Mouse (Mus musculus): ENCODE data around the gene Agtpbp1. TPM values are rescaled to one million over a fixed set of nuclear protein-coding genes. Genes with fewer than 3 reads are reported as not detected.
"Not testable (repeated sequence)": the region's sequence is repeated elsewhere in the genome, so short reads cannot be mapped to it uniquely, and the experiment has no call there.

The Agtpbp1 gene
- polyA plus RNA-seq, 1 experiment from 2014 or later, result 9.4 TPM

- Histone ChIP-seq H3K4me2 (no peak overlapping the region), H3K27me3 (replicated peaks) (no peaks in the 10 kb centered on the region), H3K36me3 (peaks cover 30% of the 10 kb centered on the region), H3K4me3 (no peak overlapping the region), H3K9me3 (no peaks in the 10 kb centered on the region), H3K4me1 (no peaks in the 10 kb centered on the region), H3K9ac (no peak overlapping the region), H3K27ac (replicated peaks) (no peak overlapping the region)
- no peak for ATAC-seq (ENCODE audit: extremely low read depth, insufficient number of reproducible peaks, low FRiP score, low TSS enrichment)
- 87% methylated on average over 13 of the region's 13 CpGs for WGBS
Observed at GRCm38 (mm10) chr13:59480599-59481483, 104.2 kb downstream of the Agtpbp1 start.

GRCm38 (mm10) chr13:59477928-59478327, 107.1 kb downstream of the Agtpbp1 start:
- H3K36me3 ChIP-seq, result peaks cover 49% of the 10 kb centered on the region
- H3K4me2 ChIP-seq; H3K27me3 ChIP-seq (replicated peaks); H3K9ac ChIP-seq; H3K9me3 ChIP-seq; ATAC-seq (ENCODE audit: extremely low read depth, insufficient number of reproducible peaks, low FRiP score, low TSS enrichment); H3K27ac ChIP-seq (replicated peaks); H3K4me1 ChIP-seq; H3K4me3 ChIP-seq: not testable (repeated sequence)
- WGBS, result 65% methylated on average over 7 of the region's 7 CpGs

- H3K36me3 ChIP-seq, result peaks cover 49% of the 10 kb centered on the region
- no peak overlapping the region for H3K9ac ChIP-seq
- no peaks in the 10 kb centered on the region for H3K27me3 ChIP-seq (replicated peaks)
- H3K4me2 ChIP-seq, result no peak overlapping the region
- H3K9me3 ChIP-seq, result no peaks in the 10 kb centered on the region
- no peak overlapping the region for H3K27ac ChIP-seq (replicated peaks)
- 90% methylated on average over 14 of the region's 14 CpGs for WGBS
- no peak overlapping the region for H3K4me3 ChIP-seq
- H3K4me1 ChIP-seq, result no peaks in the 10 kb centered on the region
- no peak for ATAC-seq (ENCODE audit: extremely low read depth, insufficient number of reproducible peaks, low FRiP score, low TSS enrichment)
Observed at GRCm38 (mm10) chr13:59477451-59477850, 107.6 kb downstream of the Agtpbp1 start.

DNA sequence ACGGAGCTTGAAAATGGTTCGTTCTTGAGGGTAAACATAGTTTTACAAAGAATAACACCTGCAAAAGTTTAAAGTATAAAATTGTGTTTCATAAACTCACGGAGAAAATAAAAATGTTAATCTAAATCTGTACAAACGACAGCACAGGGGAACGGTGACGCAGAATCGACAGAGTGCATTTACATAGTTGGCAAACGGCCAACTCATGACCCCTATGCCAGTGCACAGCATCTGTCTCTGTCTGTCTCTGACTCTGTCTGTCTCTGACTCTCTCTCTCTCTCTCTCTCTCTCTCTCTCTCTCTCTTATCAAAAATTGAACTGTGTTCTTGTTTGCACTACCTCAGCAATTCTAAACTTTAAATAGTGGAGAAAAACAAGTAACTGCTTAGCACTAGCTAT, 110.1 kb downstream of the Agtpbp1 start:
- no peak overlapping the region for H3K27ac ChIP-seq (replicated peaks)
- peaks cover 42% of the 10 kb centered on the region for H3K36me3 ChIP-seq
- H3K4me3 ChIP-seq, result no peak overlapping the region
- ATAC-seq (ENCODE audit: extremely low read depth, insufficient number of reproducible peaks, low FRiP score, low TSS enrichment), result no peak
- 80% methylated on average over 8 of the region's 8 CpGs for WGBS
- H3K4me1 ChIP-seq, result no peaks in the 10 kb centered on the region
- H3K4me2 ChIP-seq, result no peak overlapping the region
- no peaks in the 10 kb centered on the region for H3K27me3 ChIP-seq (replicated peaks)
- no peak overlapping the region for H3K9ac ChIP-seq
- H3K9me3 ChIP-seq, result no peaks in the 10 kb centered on the region

- WGBS, result 82% methylated on average over 10 of the region's 10 CpGs
- H3K27me3 ChIP-seq (replicated peaks), result no peaks in the 10 kb centered on the region
Observed at GRCm38 (mm10) chr13:59473341-59473740, 111.7 kb downstream of the Agtpbp1 start.

GRCm38 (mm10) chr13:59472222-59472621, 112.8 kb downstream of the Agtpbp1 start:
- ATAC-seq (ENCODE audit: extremely low read depth, insufficient number of reproducible peaks, low FRiP score, low TSS enrichment), result no peak
- Histone ChIP-seq H3K27me3 (replicated peaks) (no peaks in the 10 kb centered on the region), H3K9ac (no peak overlapping the region), H3K4me1 (peaks cover 13% of the 10 kb centered on the region), H3K4me3 (no peak overlapping the region), H3K27ac (replicated peaks) (no peak overlapping the region), H3K4me2 (no peak overlapping the region), H3K9me3 (no peaks in the 10 kb centered on the region), H3K36me3 (peaks cover 37% of the 10 kb centered on the region)
- WGBS, result 83% methylated on average over 5 of the region's 5 CpGs

More at GRCm38 (mm10) chr13:59473341-59473740, 111.7 kb downstream of the Agtpbp1 start:
- Histone ChIP-seq H3K4me3 (no peak overlapping the region), H3K4me1 (peaks cover 2% of the 10 kb centered on the region), H3K36me3 (peaks cover 42% of the 10 kb centered on the region), H3K27ac (replicated peaks) (no peak overlapping the region), H3K4me2 (no peak overlapping the region), H3K9ac (no peak overlapping the region), H3K9me3 (no peaks in the 10 kb centered on the region)
- ATAC-seq (ENCODE audit: extremely low read depth, insufficient number of reproducible peaks, low FRiP score, low TSS enrichment), result no peak

- no peak overlapping the region for H3K4me2 ChIP-seq
- no peak overlapping the region for H3K27ac ChIP-seq (replicated peaks)
- ATAC-seq (ENCODE audit: extremely low read depth, insufficient number of reproducible peaks, low FRiP score, low TSS enrichment), result no peak
- H3K4me3 ChIP-seq, result no peak overlapping the region
- H3K9ac ChIP-seq, result no peak overlapping the region
- 84% methylated on average over 5 of the region's 5 CpGs for WGBS
- peaks cover 18% of the 10 kb centered on the region for H3K4me1 ChIP-seq
- no peaks in the 10 kb centered on the region for H3K27me3 ChIP-seq (replicated peaks)
- H3K9me3 ChIP-seq, result no peaks in the 10 kb centered on the region
- H3K36me3 ChIP-seq, result peaks cover 23% of the 10 kb centered on the region
Observed at GRCm38 (mm10) chr13:59469701-59470100, 115.3 kb downstream of the Agtpbp1 start.

DNA sequence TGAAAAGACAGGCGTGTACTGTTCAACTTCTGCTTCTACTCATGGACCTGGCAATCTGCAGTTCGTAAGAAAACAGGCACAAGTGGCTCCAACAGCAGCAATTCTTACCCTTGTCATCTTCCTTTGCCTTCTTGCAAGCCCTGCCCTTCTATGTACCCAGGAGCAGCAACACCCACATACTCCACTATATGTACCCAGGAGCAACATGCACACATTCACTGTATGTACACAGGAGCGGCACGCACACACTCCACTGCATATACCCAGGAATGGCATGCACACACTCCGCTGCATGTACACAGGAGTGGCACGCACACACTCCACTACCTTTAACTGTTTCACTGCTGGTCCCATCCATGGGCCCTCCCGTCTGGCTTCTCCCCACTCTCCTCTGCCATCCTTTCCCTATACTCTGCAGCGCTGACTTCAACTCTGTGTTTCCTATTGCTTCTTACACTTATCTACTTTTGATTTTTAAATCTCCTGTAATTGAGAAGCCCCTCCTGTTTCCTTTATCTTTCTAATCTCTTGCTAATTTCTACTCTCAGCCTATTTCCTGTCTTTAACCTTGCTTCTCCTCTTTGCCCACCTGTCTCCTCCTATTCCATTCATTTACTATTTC, 116.7 kb downstream of the Agtpbp1 start:
- 70% methylated on average over 8 of the region's 8 CpGs for WGBS
- peaks cover 14% of the 10 kb centered on the region for H3K36me3 ChIP-seq
- H3K27ac ChIP-seq (replicated peaks), result peak overlapping the region; percentile 34; the same call in 1 of the 2 replicates
- no peak overlapping the region for H3K9ac ChIP-seq
- H3K4me2 ChIP-seq, result no peak overlapping the region
- no peak overlapping the region for H3K4me3 ChIP-seq
- no peaks in the 10 kb centered on the region for H3K9me3 ChIP-seq
- no peak for ATAC-seq (ENCODE audit: extremely low read depth, insufficient number of reproducible peaks, low FRiP score, low TSS enrichment)
- peaks cover 18% of the 10 kb centered on the region for H3K4me1 ChIP-seq
- H3K27me3 ChIP-seq (replicated peaks), result no peaks in the 10 kb centered on the region

DNA sequence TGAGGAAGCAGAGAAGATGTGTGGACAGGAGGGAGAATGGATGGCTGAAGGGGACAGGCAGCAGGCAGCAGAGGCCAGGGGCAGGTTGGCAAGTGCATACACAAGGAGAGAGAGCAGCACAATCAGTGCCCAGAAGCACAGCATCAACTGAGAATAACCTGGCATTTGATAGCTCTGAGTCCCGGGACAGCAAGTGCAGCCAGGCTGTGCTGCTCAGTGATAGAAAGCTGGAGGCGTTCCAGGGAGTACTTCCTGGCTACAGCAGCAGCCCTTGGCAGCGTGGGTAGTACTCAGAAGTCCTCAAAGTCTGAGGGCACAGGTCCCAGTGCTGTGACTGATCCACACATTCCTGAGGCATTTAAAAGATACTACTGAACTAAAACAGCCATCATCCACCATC, 117.4 kb downstream of the Agtpbp1 start:
- Histone ChIP-seq H3K27ac (replicated peaks) (peak overlapping the region; percentile 33; the same call in 1 of the 2 replicates), H3K9me3 (no peaks in the 10 kb centered on the region), H3K27me3 (replicated peaks) (no peaks in the 10 kb centered on the region), H3K9ac (no peak overlapping the region), H3K4me3 (no peak overlapping the region), H3K36me3 (peaks cover 16% of the 10 kb centered on the region), H3K4me1 (peaks cover 18% of the 10 kb centered on the region), H3K4me2 (no peak overlapping the region)
- 9% methylated on average over 3 of the region's 3 CpGs for WGBS
- peak; percentile 37; the same call in 1 of the 2 replicates for ATAC-seq (ENCODE audit: extremely low read depth, insufficient number of reproducible peaks, low FRiP score, low TSS enrichment)

GRCm38 (mm10) chr13:59460958-59461357, 124.1 kb downstream of the Agtpbp1 start:
- Histone ChIP-seq H3K36me3 (peaks cover 30% of the 10 kb centered on the region), H3K4me1 (no peaks in the 10 kb centered on the region), H3K27me3 (replicated peaks) (no peaks in the 10 kb centered on the region), H3K4me2 (no peak overlapping the region), H3K9ac (no peak overlapping the region), H3K9me3 (no peaks in the 10 kb centered on the region), H3K27ac (replicated peaks) (no peak overlapping the region), H3K4me3 (no peak overlapping the region)
- ATAC-seq (ENCODE audit: extremely low read depth, insufficient number of reproducible peaks, low FRiP score, low TSS enrichment), result no peak
- WGBS, result 67% methylated on average over 3 of the region's 3 CpGs

GRCm38 (mm10) chr13:59456203-59456602, 128.8 kb downstream of the Agtpbp1 start:
- Histone ChIP-seq H3K36me3 (peaks cover 14% of the 10 kb centered on the region), H3K27me3 (replicated peaks) (no peaks in the 10 kb centered on the region), H3K4me2 (no peak overlapping the region), H3K9me3 (no peaks in the 10 kb centered on the region), H3K4me3 (no peak overlapping the region), H3K9ac (no peak overlapping the region), H3K27ac (replicated peaks) (no peak overlapping the region), H3K4me1 (peaks cover 24% of the 10 kb centered on the region)
- WGBS, result 68% methylated on average over 1 of the region's 1 CpGs
- ATAC-seq (ENCODE audit: extremely low read depth, insufficient number of reproducible peaks, low FRiP score, low TSS enrichment), result no peak
